Mouse (Mus musculus) bone marrow macrophage, adult 2 months (primary cell): ENCODE measurements around the gene Arhgef17.

Source experiments
- CTCF ChIP-seq: IDR thresholded peaks from 2 replicates; pipeline ENCODE4 v1.5.1; 2012; ENCODE audit warnings: low read depth, mild to moderate bottlenecking, low read length, moderate library complexity
- POLR2A ChIP-seq: IDR thresholded peaks from 2 replicates; pipeline ENCODE4 v1.6.1; 2012; ENCODE audit warnings: mild to moderate bottlenecking, low read depth, low read length, borderline replicate concordance

DNA sequence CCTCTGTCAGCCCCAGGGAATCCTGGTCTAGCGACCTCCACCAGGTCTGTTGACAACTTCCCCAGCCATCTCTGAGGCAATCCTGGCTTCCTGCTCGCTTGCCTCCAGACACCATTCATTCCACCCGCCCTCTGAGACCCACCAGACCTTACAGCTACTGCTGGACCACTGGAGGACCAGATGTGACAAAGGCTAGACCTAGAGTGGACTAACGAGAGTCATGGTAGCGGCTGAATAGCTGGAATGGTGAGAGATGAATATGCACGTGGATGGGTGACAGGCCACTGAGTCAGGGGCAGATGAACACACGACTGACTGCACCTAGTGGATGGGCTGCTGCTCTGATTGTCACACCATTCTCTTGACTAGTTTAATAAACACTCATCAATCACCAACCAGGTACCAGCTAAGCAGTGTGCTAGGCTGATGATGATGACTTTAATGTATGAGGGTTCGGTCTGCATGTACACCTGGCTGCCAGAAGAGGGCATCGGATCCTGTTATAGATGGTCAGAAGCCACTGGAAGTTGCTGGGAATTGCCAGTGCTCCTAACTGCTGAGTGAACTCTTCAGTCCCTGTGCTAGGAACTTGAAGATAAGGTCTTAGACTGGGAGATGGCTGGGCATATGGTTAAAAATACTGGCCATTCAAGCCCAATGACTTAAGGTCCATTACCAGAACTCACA, 29.3 kb downstream of the Arhgef17 start:
- TF ChIP-seq CTCF (no peak), POLR2A (no peak)
